Mouse (Mus musculus) neural tube, embryonic 15.5 days (tissue): Measurements from ENCODE around the gene Shisa5. TPM values are rescaled to one million over a fixed set of nuclear protein-coding genes. Genes with fewer than 3 reads are reported as not detected.

Experiments
- ATAC-seq: fragments of 200-750 bp; cut with Nextera tagmentation; 2 replicates; pipeline ENCODE4 v1.8.0; 2017; ENCODE audit warnings: mild to moderate bottlenecking, moderate TSS enrichment, moderate library complexity; ENCODE audit not compliant: low FRiP score
- H3K27ac ChIP-seq: fragments of 300-500 bp; sonication (generic); replicated peaks from 2 replicates; pipeline ENCODE4 v1.5.1; 2015; ENCODE audit warnings: mild to moderate bottlenecking, inconsistent platforms
- H3K27me3 ChIP-seq: fragments of 300-500 bp; sonication (generic); replicated peaks from 2 replicates; pipeline ENCODE4 v1.6.1; 2015; ENCODE audit warnings: inconsistent platforms
- H3K36me3 ChIP-seq: fragments of 300-500 bp; sonication (generic); 2 replicates; pipeline ENCODE4 v1.6.1; 2015; ENCODE audit warnings: inconsistent platforms
- H3K4me1 ChIP-seq: fragments of 300-500 bp; sonication (generic); 2 replicates; pipeline ENCODE4 v1.6.1; 2015; ENCODE audit warnings: inconsistent platforms
- H3K4me2 ChIP-seq: fragments of 300-500 bp; sonication (generic); 2 replicates; pipeline ENCODE4 v1.6.1; 2015; ENCODE audit warnings: inconsistent platforms, mild to moderate bottlenecking, moderate library complexity
- H3K4me3 ChIP-seq: fragments of 300-500 bp; sonication (generic); replicated peaks from 2 replicates; pipeline ENCODE4 v1.5.1; 2015; ENCODE audit warnings: mild to moderate bottlenecking, inconsistent platforms
- H3K9ac ChIP-seq: fragments of 300-500 bp; sonication (generic); replicated peaks from 2 replicates; pipeline ENCODE4 v1.6.1; 2015; ENCODE audit warnings: mild to moderate bottlenecking, inconsistent platforms
- H3K9me3 ChIP-seq: fragments of 300-500 bp; sonication (generic); replicated peaks from 2 replicates; pipeline ENCODE4 v1.6.1; 2016; ENCODE audit warnings: inconsistent platforms
- WGBS: fragments of 180-500 bp; shearing (Covaris S2); methylation state at CpG from one replicate; pipeline ENCODE4 v1.1.7; 2015; ENCODE audit warnings: mixed read lengths; 5-methylcytosine and 5-hydroxymethylcytosine counted together
- polyA plus RNA-seq: library from polyadenylated mRNA; unstranded; fragments of >200 nt; fragmentation: Nextera tagmentation; extraction: Ambion mirVana; gene quantifications from 2 replicates; pipeline ENCODE4 v1.2.1, GENCODE M21; 2015

Shisa5 gene
- polyA plus RNA-seq, 1 experiment from 2014 or later: 78.4 TPM

DNA sequence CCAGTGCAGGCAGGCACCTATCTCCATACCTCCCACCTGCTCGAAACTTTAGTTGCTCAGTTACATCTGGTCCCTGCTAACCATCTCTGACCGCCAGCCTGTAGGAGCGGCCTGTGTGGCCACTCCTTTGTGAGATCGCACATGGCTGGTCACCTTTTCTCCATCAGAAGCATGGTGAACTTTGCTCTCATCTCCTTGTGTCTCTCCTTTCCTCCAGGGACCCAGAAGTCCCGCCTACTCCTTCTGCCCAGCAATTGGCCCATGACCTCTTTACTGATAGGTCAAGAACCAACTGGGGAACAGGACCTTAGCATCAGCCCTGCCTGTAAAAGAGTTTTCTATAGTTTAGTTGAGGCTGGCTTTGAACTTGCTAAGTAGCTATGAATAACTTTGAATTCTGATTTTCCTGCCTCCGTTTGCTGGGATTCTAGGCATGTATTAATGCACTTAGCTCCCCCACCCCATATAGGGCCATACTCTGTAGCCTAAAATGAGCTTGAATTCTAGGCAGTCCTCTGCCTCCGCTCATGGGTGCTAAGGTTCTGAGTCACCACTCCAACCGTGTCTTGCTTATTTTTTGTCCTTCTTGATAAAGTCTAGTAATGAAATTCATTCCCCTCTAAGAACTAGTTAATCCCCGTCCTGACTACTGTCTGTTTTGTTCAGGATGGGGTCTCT is 11.8 kb downstream of the Shisa5 start:
- no peaks in the 10 kb centered on the region for H3K27me3 ChIP-seq
- no peak overlapping the region for H3K27ac ChIP-seq
- no peak overlapping the region for H3K4me3 ChIP-seq
- H3K9ac ChIP-seq: no peak overlapping the region
- H3K4me1 ChIP-seq: peaks cover 8% of the 10 kb centered on the region
- no peak overlapping the region for H3K4me2 ChIP-seq
- H3K36me3 ChIP-seq: no peaks in the 10 kb centered on the region
- no peaks in the 10 kb centered on the region for H3K9me3 ChIP-seq
- 85% methylated on average over 9 of the region's 9 CpGs for WGBS
- ATAC-seq: no peak

DNA sequence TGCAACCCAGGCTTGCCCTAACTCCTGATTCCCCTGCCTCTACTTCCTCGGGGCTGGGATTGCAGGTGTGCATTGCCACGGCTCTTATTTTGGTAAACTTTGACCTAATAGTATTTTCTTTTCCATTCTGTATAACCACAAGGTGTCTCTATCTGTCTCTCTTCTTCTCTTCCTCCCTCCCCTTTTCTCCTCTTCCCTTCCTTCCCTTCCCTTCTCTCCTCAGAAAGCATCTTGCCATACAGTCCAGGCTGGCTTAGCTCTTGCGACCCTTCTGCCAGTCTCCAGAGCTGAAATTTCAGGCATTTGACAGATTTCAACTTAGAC is 12.3 kb downstream of the Shisa5 start:
- no peaks in the 10 kb centered on the region for H3K36me3 ChIP-seq
- 79% methylated on average over 3 of the region's 3 CpGs for WGBS

DNA sequence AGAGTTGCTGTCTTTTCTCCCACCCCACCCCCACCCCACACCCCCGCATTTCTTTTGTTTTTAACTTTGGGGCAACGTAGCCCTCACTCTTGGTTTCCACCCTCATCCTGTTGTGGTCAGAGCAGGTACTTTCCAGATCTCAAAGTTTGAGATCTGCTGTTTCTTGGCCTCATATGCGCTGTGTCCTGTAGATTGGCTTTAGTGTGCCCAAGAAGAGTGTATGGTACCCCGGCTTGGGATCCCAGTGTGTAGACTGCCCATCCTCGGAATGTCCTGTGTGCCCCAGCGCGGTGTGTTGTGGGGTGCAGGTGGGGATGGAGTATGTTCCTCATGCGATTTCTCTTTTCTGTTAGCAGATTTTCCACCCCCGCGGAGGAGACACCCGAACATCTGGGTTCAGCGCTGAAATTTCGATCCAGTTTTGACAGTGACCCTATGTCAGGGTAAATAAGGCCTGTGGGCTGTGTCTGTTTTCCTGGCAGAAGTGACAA is 12.7 kb downstream of the Shisa5 start:
- Histone ChIP-seq H3K4me1 (peaks cover 13% of the 10 kb centered on the region), H3K27me3 (no peaks in the 10 kb centered on the region), H3K9ac (no peak overlapping the region), H3K4me3 (no peak overlapping the region), H3K27ac (no peak overlapping the region), H3K4me2 (no peak overlapping the region), H3K9me3 (no peaks in the 10 kb centered on the region), H3K36me3 (no peaks in the 10 kb centered on the region)
- ATAC-seq: no peak
- 93% methylated on average over 13 of the region's 13 CpGs for WGBS

More for the DNA sequence above, 12.3 kb downstream of the Shisa5 start:
- no peak for ATAC-seq
- no peaks in the 10 kb centered on the region for H3K27me3 ChIP-seq
- H3K4me3 ChIP-seq: no peak overlapping the region
- no peaks in the 10 kb centered on the region for H3K9me3 ChIP-seq
- no peak overlapping the region for H3K27ac ChIP-seq
- H3K4me1 ChIP-seq: peaks cover 13% of the 10 kb centered on the region
- no peak overlapping the region for H3K4me2 ChIP-seq
- no peak overlapping the region for H3K9ac ChIP-seq

DNA sequence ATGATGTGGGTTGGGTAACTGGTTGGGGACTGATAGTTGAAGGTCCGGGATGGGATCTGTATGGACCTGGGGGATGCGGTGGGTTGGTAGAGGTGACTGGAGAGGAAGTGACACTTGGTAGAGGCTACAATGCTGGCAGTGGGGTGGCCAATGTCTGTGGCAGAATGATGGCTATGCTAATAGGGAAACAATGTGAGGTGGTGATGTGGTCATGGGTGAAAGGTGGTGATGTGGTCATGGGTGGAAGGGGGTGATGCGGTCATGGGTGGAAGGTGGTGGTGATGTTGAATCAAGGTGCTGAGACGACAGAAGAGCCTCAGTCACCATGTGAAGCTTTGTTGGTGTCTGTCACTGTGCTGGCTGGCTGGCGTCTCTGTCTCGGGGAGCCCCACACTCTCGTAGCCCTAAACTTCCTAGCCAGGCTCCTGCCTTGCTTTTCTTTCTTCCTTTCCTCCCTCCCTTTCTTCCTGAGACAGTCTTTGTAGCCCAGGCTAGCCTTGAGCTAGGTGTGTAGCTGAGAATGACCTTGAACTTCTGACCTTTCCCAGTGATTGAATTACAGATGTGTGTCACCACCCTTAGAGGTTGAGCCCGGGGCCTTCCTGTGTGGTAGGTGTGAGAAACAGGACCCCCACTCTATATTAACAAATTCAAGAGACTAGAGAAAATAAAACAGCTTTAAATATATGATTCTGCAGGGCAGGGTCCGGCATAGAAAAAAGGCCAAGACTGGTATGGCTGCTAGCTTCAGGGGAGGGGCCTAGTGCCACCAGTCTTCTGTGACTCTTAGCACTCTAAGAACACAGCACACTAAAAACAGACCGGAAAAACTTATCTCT is 13.5 kb downstream of the Shisa5 start:
- 90% methylated on average over 10 of the region's 10 CpGs for WGBS
- H3K9me3 ChIP-seq: no peaks in the 10 kb centered on the region
- no peak overlapping the region for H3K9ac ChIP-seq
- peaks cover 7% of the 10 kb centered on the region for H3K36me3 ChIP-seq
- H3K27me3 ChIP-seq: no peaks in the 10 kb centered on the region
- no peak overlapping the region for H3K4me2 ChIP-seq
- no peak overlapping the region for H3K4me3 ChIP-seq
- peaks cover 15% of the 10 kb centered on the region for H3K4me1 ChIP-seq
- ATAC-seq: no peak
- no peak overlapping the region for H3K27ac ChIP-seq

DNA sequence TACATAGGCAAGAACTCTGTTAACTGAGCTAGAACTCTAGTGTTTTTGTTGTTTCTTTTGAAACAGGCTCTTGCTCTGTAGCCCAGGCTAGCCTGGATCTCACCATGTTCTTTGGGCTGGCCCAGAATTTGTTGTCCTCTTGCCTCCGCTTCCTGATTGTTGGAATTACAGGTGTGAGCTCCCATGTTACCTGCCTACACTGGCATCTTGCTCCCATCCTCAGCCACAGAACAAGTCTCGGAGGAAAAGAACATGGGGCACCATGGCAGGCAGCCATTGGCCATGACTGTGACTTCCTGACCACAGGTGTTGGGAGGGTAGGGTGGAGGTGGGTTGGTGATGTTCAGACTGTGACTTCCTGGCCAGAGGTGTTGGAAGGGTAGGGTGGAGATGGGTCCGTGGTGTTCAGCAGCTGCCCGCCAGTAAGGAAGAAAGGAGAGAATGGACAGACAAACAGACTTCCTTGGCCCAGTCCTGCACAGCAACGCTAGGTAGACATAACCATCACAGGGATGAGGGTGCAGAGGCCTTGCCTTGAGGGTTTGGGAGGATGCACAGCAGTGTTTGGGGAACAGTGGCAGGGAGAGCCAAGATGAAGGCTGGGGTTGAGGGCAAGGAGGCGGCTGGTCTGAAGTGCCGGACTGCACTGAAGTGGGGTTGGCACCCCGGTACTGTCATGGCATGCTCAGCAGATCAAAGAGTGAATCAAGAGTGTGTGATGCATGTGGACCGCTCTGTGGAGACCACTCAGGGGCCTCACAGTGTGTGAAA is 14.3 kb downstream of the Shisa5 start:
- WGBS: 92% methylated on average over 9 of the region's 9 CpGs
- no peak overlapping the region for H3K4me2 ChIP-seq
- H3K9me3 ChIP-seq: no peaks in the 10 kb centered on the region
- no peaks in the 10 kb centered on the region for H3K27me3 ChIP-seq
- no peak overlapping the region for H3K4me3 ChIP-seq
- ATAC-seq: no peak
- H3K36me3 ChIP-seq: peaks cover 15% of the 10 kb centered on the region
- no peak overlapping the region for H3K9ac ChIP-seq
- H3K4me1 ChIP-seq: peaks cover 15% of the 10 kb centered on the region
- no peak overlapping the region for H3K27ac ChIP-seq

DNA sequence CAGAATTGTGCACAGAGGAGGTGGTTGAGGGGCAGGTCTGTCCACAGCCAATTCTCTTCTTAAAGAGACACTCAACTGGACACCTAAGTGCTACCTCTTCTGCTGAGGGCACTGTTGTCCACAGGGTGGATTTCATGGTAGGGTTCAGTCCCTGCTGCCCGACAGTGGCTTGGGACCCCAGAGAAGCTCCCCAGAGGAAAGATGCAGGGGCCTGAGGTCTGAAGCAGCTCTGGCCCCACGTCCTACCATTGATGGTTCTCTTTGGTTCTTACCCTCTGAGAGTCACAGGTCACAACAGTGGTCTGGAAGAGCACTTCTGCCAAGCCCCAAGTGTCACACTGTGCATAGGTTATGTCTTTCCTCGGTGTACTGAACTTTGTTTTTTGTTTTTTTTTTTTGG is 15.0 kb downstream of the Shisa5 start:
- peaks cover 22% of the 10 kb centered on the region for H3K36me3 ChIP-seq
- no peak overlapping the region for H3K27ac ChIP-seq
- no peak overlapping the region for H3K4me3 ChIP-seq
- 90% methylated on average over 3 of the region's 3 CpGs for WGBS
- no peak overlapping the region for H3K9ac ChIP-seq
- ATAC-seq: no peak
- H3K27me3 ChIP-seq: no peaks in the 10 kb centered on the region
- H3K4me2 ChIP-seq: no peak overlapping the region
- H3K9me3 ChIP-seq: no peaks in the 10 kb centered on the region
- H3K4me1 ChIP-seq: peaks cover 19% of the 10 kb centered on the region

DNA sequence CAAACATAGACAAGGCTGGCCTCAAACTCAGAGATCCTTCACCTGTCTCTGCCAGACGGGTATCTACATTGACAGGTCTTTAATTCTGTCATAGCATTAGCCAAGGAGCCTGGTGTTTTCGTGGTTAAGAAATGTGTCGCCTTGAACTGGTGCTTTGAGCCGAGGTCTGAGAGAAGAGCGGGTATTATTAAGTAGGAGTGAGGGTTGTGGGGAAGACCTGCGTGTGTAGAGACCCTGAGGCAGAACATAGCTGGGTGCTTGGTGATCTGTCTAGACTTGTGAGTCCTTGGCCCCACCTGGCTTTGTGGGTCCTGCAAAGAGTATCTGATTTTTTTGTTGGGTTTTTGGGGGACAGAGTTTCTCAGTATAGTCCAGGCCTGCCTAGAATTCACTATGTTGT is 15.5 kb downstream of the Shisa5 start:
- Histone ChIP-seq H3K4me3 (no peak overlapping the region), H3K9me3 (no peaks in the 10 kb centered on the region), H3K9ac (no peak overlapping the region), H3K36me3 (peaks cover 24% of the 10 kb centered on the region), H3K27me3 (no peaks in the 10 kb centered on the region), H3K4me2 (no peak overlapping the region), H3K27ac (no peak overlapping the region), H3K4me1 (peaks cover 23% of the 10 kb centered on the region)
- no peak for ATAC-seq
- 82% methylated on average over 6 of the region's 6 CpGs for WGBS

DNA sequence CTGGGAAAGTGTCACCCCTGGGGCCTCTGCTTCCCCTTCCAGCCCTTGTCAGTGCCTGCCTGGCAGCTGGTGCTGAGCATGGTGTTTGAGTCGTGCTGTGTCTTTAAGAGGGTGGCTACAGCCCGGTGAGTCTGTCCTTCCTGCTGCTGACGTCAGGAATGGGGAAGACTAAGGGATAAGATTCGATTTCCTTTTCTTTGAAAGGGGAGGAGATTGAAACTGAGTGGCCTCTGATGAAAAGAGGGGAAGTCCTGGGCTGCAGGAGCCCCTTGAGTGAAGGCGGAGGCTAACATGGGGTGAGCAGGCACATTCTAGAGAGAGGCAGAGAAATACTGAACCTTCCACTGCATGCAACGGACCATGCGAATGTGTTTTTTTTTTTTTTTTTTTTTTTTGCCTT is 16.3 kb downstream of the Shisa5 start:
- 14% methylated on average over 7 of the region's 7 CpGs for WGBS
- Histone ChIP-seq H3K4me1 (peaks cover 31% of the 10 kb centered on the region), H3K9ac (peak overlapping the region; percentile 47), H3K4me3 (peak overlapping the region; percentile 38), H3K9me3 (no peaks in the 10 kb centered on the region), H3K27ac (peak overlapping the region; percentile 74), H3K27me3 (no peaks in the 10 kb centered on the region), H3K4me2 (peak overlapping the region; percentile 55), H3K36me3 (peaks cover 24% of the 10 kb centered on the region)
- peak; percentile 82 for ATAC-seq

DNA sequence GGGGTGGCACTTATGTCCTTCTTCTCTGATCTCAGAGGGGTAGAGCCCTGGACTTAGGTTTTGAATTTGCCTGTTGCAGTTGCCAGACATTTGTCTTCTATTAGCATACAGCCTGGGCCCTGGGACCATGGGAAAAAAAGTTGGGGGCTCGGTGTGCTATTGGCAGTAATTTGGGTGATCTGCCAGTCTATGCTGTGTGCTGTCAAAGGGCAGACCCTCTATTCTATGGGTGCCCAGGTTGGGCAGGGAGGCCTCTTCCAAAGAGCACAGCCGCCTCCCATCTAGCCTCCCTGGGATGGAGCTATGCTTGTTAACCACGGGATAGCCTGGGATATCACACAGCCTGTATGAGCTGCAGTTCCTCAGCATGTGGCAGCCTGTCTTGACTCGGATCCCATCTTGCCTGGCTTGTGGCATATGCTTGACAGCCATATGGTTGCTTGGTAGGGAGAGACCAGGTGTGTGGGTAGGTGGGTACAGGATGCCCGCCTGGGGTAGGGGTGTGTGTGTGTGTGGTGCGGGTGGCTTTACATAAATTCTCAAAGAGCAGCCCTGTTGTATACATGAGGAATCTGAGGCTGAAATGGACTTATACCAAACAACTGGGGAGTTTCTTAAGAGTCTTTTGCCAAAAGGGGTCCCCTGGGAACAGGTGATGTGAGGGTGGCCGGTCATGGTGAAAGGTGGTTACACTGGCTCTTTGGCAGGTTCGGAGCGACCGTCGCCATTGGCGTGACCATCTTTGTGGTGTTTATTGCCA is 17.1 kb downstream of the Shisa5 start:
- H3K4me3 ChIP-seq: peak overlapping the region; percentile 38
- H3K36me3 ChIP-seq: peaks cover 27% of the 10 kb centered on the region
- peaks cover 33% of the 10 kb centered on the region for H3K4me1 ChIP-seq
- 90% methylated on average over 12 of the region's 12 CpGs for WGBS
- peak overlapping the region; percentile 47 for H3K9ac ChIP-seq
- ATAC-seq: no peak
- H3K4me2 ChIP-seq: peak overlapping the region; percentile 55
- no peaks in the 10 kb centered on the region for H3K27me3 ChIP-seq
- H3K9me3 ChIP-seq: no peaks in the 10 kb centered on the region
- H3K27ac ChIP-seq: peak overlapping the region; percentile 74

DNA sequence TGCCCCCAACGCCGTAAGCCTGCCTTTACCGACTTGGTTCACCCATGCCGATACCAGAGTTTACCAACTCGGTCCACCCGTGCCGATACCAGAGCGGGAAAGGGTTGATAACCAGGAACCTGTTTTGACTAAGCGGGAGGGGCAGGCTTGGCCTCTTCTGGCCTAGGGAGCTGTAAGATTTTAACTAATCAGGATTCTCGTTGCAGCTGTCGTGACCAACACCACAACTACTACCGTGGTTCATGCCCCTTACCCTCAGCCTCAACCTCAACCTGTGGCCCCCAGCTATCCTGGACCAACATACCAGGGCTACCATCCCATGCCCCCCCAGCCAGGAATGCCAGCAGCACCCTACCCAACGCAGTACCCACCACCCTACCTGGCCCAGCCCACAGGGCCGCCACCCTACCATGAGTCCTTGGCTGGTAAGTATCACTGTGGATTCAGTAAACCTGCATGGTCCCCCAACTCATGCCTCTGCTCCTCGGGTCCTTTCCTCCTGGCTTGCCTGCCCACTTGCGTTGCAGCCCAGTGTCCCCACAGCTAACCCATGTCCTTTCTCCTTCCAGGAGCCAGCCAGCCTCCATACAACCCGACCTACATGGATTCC is 17.8 kb downstream of the Shisa5 start:
- Histone ChIP-seq H3K9ac (no peak overlapping the region), H3K4me1 (peaks cover 33% of the 10 kb centered on the region), H3K27ac (no peak overlapping the region), H3K4me2 (no peak overlapping the region), H3K9me3 (no peaks in the 10 kb centered on the region), H3K36me3 (peaks cover 33% of the 10 kb centered on the region), H3K4me3 (no peak overlapping the region), H3K27me3 (no peaks in the 10 kb centered on the region)
- WGBS: 93% methylated on average over 17 of the region's 17 CpGs
- no peak for ATAC-seq

DNA sequence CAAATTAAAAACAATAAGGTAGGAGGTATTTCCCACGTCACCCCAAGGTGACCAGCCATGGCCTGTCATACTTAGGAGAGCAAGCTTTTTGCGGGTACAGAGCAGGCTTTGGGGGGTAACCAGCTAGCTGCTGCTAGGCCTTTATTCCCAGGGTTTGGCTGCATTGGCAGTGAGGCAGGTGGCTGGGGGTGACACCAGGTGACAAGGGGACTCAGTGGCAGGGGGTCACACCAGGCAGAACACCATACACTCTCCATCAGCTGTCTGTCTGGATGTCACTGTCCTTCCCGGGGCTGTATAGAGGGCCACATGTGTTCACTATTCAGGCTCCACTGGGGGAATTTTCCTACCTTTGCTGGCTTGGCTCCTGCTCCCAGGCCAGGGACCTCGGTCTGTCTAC is 18.6 kb downstream of the Shisa5 start:
- peaks cover 33% of the 10 kb centered on the region for H3K4me1 ChIP-seq
- WGBS: 88% methylated on average over 4 of the region's 4 CpGs
- H3K9me3 ChIP-seq: no peaks in the 10 kb centered on the region
- no peak overlapping the region for H3K4me2 ChIP-seq
- H3K27ac ChIP-seq: no peak overlapping the region
- no peak for ATAC-seq
- H3K36me3 ChIP-seq: peaks cover 33% of the 10 kb centered on the region
- no peak overlapping the region for H3K9ac ChIP-seq
- no peaks in the 10 kb centered on the region for H3K27me3 ChIP-seq
- no peak overlapping the region for H3K4me3 ChIP-seq
